Comparison of ENCODE assay signal across 10 mouse cellular contexts in the genomic region with DNA sequence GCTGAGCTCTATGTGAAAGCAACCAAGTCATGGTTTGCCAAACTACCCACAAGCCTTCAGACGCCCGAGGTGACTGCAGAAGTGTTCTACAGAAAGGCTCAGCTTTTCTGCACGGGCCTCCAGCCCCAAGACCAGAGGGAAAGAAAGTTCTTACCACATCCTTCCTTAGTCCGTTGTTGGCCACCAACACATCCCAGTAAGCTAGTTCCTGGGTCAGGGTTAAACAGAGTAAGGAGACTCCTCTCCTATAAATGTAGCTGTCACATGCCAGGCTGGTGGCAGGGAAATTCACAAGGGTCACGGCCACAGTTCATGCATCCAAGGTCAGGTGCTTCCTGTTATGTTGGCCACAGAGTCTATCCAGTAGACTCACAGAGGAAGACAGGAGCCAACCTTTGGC. TPM values are rescaled to one million over a fixed set of nuclear protein-coding genes. Genes with fewer than 3 reads are reported as not detected.
DNase-seq lines count a peak whose midpoint lies in the region; ATAC-seq and TF ChIP-seq lines count a peak whose summit lies in the region.
"Had no signal": no experiment of that assay in that cellular context is flagged by ENCODE, and none has a peak within 500 bp of the region (broad histone marks: within the 10 kb centered on the region; RNA-seq: fewer than 3 reads in every experiment).

No protein-coding gene starts in this region.

- no peaks in the 10 kb centered on the region for H3K9me3 ChIP-seq in liver, embryonic 13.5 days (replicated peaks)
- no peaks in the 10 kb centered on the region for H3K9me3 ChIP-seq in hindbrain, embryonic 10.5 days

- no peak overlapping the region for H3K4me3 ChIP-seq in gastrocnemius, adult 2 months
- no peak overlapping the region for H3K4me3 ChIP-seq in embryonic fibroblast, embryonic 13.5 days (ENCODE audit: insufficient read depth, low read length)
- no peak overlapping the region for H3K4me3 ChIP-seq in liver, embryonic 13.5 days (replicated peaks)
- no peak overlapping the region for H3K4me3 ChIP-seq in hindbrain, embryonic 10.5 days

- peaks cover 17% of the 10 kb centered on the region for H3K4me1 ChIP-seq in embryonic fibroblast, embryonic 13.5 days (ENCODE audit: control insufficient read depth, insufficient read depth, low read length)
- peaks cover 98% of the 10 kb centered on the region for H3K4me1 ChIP-seq in liver, embryonic 13.5 days (replicated peaks)
- H3K4me1 ChIP-seq in hindbrain, embryonic 10.5 days (replicated peaks) = peaks cover 57% of the 10 kb centered on the region

- no peak for TF ChIP-seq POLR2A in embryonic fibroblast, embryonic 13.5 days (IDR thresholded peaks at IDR 0.05; ENCODE audit: low read depth, low read length)

- H3K9ac ChIP-seq in liver, embryonic 13.5 days = 0 out of 2 replicates have a peak overlapping the region, but pooled peaks have one; percentile 28

- no peak overlapping the region for H3K4me2 ChIP-seq in liver, embryonic 13.5 days

- intact Hi-C loops in gastrocnemius, adult 2 months (cut with DNase I) = no loop called here
- intact Hi-C loops in left cerebral cortex, postnatal 14 days (cut with DNase I) = no loop called here

- DNase-seq in gastrocnemius, adult 2 months = peak; percentile 34
- DNase-seq in gastrocnemius, postnatal 4 days (ENCODE audit: low spot score in 2 of 2) = no peak
- peak; percentile 98 for DNase-seq in 416B (ENCODE audit: low read depth)
- DNase-seq in liver, embryonic 13.5 days = no peak
- DNase-seq in left cerebral cortex, postnatal 14 days (ENCODE audit: low spot score in 2 of 2) = no peak
- DNase-seq in hindbrain, embryonic 10.5 days (ENCODE audit: low spot score) = no peak
- DNase-seq in urinary bladder, postnatal 36 days (ENCODE audit: low spot score in 2 of 2) = no peak

- 40% methylated on average over 5 of the region's 5 CpGs for WGBS in liver, embryonic 13.5 days (ENCODE audit: insufficient replicate concordance)
- WGBS in hindbrain, embryonic 10.5 days = 91% methylated on average over 5 of the region's 5 CpGs

- no peak for TF ChIP-seq CTCF in gastrocnemius, adult 2 months (IDR thresholded peaks at IDR 0.05)
- TF ChIP-seq CTCF in embryonic fibroblast, embryonic 13.5 days (IDR thresholded peaks at IDR 0.05; ENCODE audit: borderline replicate concordance, insufficient read depth, low read length) = no peak

- no peak for ATAC-seq in liver, embryonic 13.5 days (ENCODE audit: low read depth)

- peak overlapping the region; percentile 92 for H3K27ac ChIP-seq in gastrocnemius, adult 2 months
- H3K27ac ChIP-seq in embryonic fibroblast, embryonic 13.5 days (ENCODE audit: insufficient read depth, low read length) = peak overlapping the region; percentile 95
- peak overlapping the region; percentile 99 for H3K27ac ChIP-seq in liver, embryonic 13.5 days
- no peak overlapping the region for H3K27ac ChIP-seq in hindbrain, embryonic 10.5 days

- no peaks in the 10 kb centered on the region for H3K27me3 ChIP-seq in liver, embryonic 13.5 days
- H3K27me3 ChIP-seq in hindbrain, embryonic 10.5 days (ENCODE audit: insufficient read depth, poor library complexity, severe bottlenecking) = no peaks in the 10 kb centered on the region

- H3K36me3 ChIP-seq in liver, embryonic 13.5 days = peaks cover 50% of the 10 kb centered on the region
- H3K36me3 ChIP-seq in hindbrain, embryonic 10.5 days = peaks cover 25% of the 10 kb centered on the region

RNA-seq across cellular contexts. Expression of gene Plekho2, which starts 27.7 kb away (rescaled TPM):
- total RNA-seq in gastrocnemius, adult 2 months (2021) = 1 to 10 TPM; 4.4 to 4.5 TPM
- 10 to 100 TPM; 23.6 to 26.0 TPM for total RNA-seq in gastrocnemius, postnatal 4 days (2021)
- polyA plus RNA-seq in embryonic fibroblast, embryonic 13.5 days (2011; ENCODE audit: insufficient read length, low read depth, missing spikeins) = 58.1 and 78.4 TPM in 2 replicates
- 24.2 and 31.6 TPM in 2 replicates for polyA plus RNA-seq in liver, embryonic 13.5 days (2015; fragmentation: Nextera tagmentation; extraction: Ambion mirVana)
- 1 to 10 TPM; 6.5 to 9.6 TPM for total RNA-seq in left cerebral cortex, postnatal 14 days (2021)
- 14.5 and 15.2 TPM in 2 replicates for polyA plus RNA-seq in hindbrain, embryonic 10.5 days (2016; fragmentation: Nextera tagmentation; extraction: Ambion mirVana)

RNA-seq across cellular contexts. Expression of gene Ankdd1a, which starts 32.1 kb away (rescaled TPM):
- not detected for total RNA-seq in gastrocnemius, adult 2 months (2021)
- total RNA-seq in gastrocnemius, postnatal 4 days (2021) = not detected
- polyA plus RNA-seq in embryonic fibroblast, embryonic 13.5 days (2011; ENCODE audit: insufficient read length, low read depth, missing spikeins) = not detected in 2 replicates
- polyA plus RNA-seq in liver, embryonic 13.5 days (2015; fragmentation: Nextera tagmentation; extraction: Ambion mirVana) = not detected in 2 replicates
- total RNA-seq in left cerebral cortex, postnatal 14 days (2021) = 1 to 10 TPM; 3.1 TPM
- polyA plus RNA-seq in hindbrain, embryonic 10.5 days (2016; fragmentation: Nextera tagmentation; extraction: Ambion mirVana) = 0.11 TPM in 1 of 2 replicates, not detected in the other
- total RNA-seq: gastrocnemius, adult 18-20 months had no signal
- polyA plus RNA-seq: C2C12 had no signal

RNA-seq across cellular contexts. Expression of gene Pif1, which starts 34.8 kb away (rescaled TPM):
- not detected for total RNA-seq in gastrocnemius, adult 2 months (2021)
- total RNA-seq in gastrocnemius, postnatal 4 days (2021) = 1 to 10 TPM; 3.0 TPM
- 8.3 and 10.9 TPM in 2 replicates for polyA plus RNA-seq in embryonic fibroblast, embryonic 13.5 days (2011; ENCODE audit: insufficient read length, low read depth, missing spikeins)
- 11.0 and 13.8 TPM in 2 replicates for polyA plus RNA-seq in liver, embryonic 13.5 days (2015; fragmentation: Nextera tagmentation; extraction: Ambion mirVana)
- under 1 TPM; 0.42 to 0.82 TPM for total RNA-seq in left cerebral cortex, postnatal 14 days (2021)
- 24.2 and 27.2 TPM in 2 replicates for polyA plus RNA-seq in hindbrain, embryonic 10.5 days (2016; fragmentation: Nextera tagmentation; extraction: Ambion mirVana)
- total RNA-seq: gastrocnemius, adult 18-20 months had no signal

Comparison
In these comparisons a context has a peak if more than half of its experiments do, and no peak if none do; other contexts are left out.
1. DNase-seq: peak in gastrocnemius, adult 2 months (single experiment) and 416B (single experiment); none in gastrocnemius, postnatal 4 days (0 of 2), liver, embryonic 13.5 days (single experiment), left cerebral cortex, postnatal 14 days (0 of 2), hindbrain, embryonic 10.5 days (single experiment) and urinary bladder, postnatal 36 days (0 of 2).